Mouse (Mus musculus): ENCODE measurements around the gene Slc44a3.

DNA sequence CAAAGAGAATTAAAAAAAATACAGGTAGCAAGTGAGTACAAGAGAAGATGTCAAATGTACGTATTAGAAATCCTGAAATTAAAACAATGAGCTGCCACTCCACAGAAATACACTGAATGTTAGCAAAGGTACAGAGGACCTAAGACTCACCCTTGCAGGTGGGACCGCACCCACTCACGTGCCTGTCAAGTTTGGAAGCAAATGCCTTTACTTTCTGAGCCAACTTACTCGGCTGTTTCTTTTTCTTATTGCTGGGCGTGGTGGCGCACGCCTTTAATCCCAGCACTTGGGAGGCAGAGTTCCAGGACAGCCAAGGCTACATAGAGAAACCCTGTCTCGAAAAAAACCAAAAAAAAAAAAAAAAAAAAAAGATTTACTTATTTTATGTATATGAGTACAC is 109.8 kb downstream of the Slc44a3 start:
- TF ChIP-seq CTCF (IDR thresholded peaks at IDR 0.05; ENCODE audit: low read depth) (no peak), EP300 (IDR thresholded peaks at IDR 0.05; ENCODE audit: low read depth) (no peak)
